Mouse (Mus musculus) cortical plate, adult 2 months (tissue): ENCODE results near the gene Uvrag.
A peak's percentile ranks its signal among the peaks of the same experiment; 100 is the strongest.

ENCODE experiments used
- CTCF ChIP-seq: fragments of 200-500 bp; IDR thresholded peaks from 2 replicates; pipeline ENCODE4 v1.5.1; 2011; ENCODE audit warnings: mild to moderate bottlenecking, control low read depth, low read length; ENCODE audit not compliant: insufficient read depth; ENCODE audit errors: extremely low read depth
- POLR2A ChIP-seq: fragments of 200-500 bp; IDR thresholded peaks from 2 replicates; pipeline ENCODE4 v1.6.1; 2011; ENCODE audit warnings: mild to moderate bottlenecking, low read length, control low read depth; ENCODE audit not compliant: insufficient read depth; ENCODE audit errors: extremely low read depth

DNA sequence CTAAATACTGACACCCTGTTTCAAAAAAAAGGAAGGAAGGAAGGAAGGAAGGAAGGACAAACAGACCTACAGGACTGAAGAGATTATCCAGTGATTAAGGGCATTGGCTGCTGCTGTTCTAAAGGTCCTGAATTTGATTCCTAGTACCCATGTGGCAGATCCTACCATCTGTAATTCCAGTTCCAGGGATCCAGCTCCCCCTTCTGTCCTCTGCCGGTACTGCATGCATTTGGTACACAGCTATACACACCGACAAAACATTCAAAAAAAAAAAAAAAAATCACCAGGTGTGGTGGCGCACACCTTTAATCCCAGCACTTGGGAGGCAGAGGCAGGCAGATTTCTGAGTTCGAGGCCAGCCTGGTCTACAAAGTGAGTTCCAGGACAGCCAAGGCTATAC, 45.8 kb downstream of the Uvrag start:
- no peak for TF ChIP-seq POLR2A
- TF ChIP-seq CTCF = peak; percentile 35
